Mouse (Mus musculus): ENCODE measurements around the gene Map3k14. TPM values are rescaled to one million over a fixed set of nuclear protein-coding genes. Genes with fewer than 3 reads are reported as not detected.

Gene Map3k14
- total RNA-seq, 2 experiments from 2014 or later, result 2.5 to 3.0 TPM

GRCm38 (mm10) chr11:103272888-103273287 lies 5.6 kb upstream of the Map3k14 start:
- DNase-seq, result no peak

GRCm38 (mm10) chr11:103271979-103272378 lies 4.7 kb upstream of the Map3k14 start:
- peak; percentile 60 to 71 for DNase-seq

DNA sequence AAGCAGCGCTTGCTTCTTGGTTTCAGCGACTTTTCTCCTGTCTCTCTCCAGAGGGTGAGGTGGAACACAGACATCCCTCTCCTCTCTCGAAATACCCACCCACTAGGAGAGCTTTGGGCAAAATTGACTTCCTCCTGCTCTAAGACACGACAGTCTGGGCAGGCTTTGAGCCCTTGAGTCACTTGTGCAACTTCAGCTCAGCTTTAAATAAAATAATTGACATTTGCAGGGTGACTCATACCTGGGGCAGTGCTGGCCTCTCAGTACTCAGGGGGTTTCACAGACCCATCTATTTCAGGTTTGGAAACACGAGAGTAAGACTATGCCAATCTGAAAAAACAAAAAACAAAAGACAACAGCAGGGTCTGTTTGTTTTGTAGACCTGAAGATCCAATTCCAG lies 2.2 kb upstream of the Map3k14 start:
- no peak for DNase-seq

GRCm38 (mm10) chr11:103268905-103269304 lies 1.6 kb upstream of the Map3k14 start:
- DNase-seq, result no peak

GRCm38 (mm10) chr11:103268350-103268749 lies 1.1 kb upstream of the Map3k14 start:
- DNase-seq, result no peak

DNA sequence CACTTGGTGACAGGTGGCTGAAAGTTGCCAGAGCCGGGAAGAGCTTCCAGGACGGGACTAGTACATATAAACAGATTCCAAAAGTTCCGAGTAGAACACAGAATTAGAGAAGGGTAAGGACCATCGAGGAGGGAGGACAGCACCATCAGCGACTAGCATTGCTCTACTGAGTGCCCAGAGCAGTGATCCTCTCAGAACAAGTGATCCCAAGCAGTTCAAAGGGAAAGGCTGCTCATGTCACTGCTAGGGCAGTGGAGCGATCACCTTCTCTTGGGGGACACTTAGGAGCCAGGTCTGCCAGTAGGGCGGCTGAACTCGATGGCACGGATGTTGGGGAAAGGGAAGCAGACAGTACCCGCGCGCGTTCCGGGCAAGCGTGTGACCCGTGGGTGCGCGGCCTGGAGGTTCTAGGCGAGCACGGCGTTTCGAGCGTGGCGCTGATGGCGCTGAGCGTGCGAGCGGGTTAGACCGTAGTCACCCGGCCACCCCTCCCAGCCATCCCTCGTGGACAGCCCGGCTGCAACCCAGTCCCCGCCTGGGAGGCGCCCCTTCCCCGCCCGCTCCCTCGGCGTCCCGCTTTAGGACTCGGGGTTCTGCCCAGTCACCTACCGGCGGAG lies 435 bp downstream of the Map3k14 start:
- DNase-seq, result no peak

DNA sequence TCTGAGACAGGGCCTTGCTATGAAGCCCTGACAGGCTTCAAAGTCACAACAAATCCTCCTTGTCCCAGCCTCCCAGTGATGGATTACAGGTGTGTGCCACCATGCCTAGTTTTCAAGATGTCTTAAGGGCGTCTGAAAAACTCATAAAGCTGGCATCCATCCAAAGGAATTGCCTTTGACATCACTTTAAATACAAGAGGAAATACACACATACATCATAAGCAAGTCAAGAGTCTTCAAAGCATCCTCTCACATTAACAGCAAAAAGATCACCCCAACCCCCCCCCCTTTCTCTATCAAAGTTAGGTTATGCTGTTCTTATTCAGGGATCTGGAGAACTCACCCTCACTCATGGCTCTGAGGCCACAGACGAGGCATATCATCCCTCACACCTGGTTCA lies 1.4 kb downstream of the Map3k14 start:
- DNase-seq, result no peak

DNA sequence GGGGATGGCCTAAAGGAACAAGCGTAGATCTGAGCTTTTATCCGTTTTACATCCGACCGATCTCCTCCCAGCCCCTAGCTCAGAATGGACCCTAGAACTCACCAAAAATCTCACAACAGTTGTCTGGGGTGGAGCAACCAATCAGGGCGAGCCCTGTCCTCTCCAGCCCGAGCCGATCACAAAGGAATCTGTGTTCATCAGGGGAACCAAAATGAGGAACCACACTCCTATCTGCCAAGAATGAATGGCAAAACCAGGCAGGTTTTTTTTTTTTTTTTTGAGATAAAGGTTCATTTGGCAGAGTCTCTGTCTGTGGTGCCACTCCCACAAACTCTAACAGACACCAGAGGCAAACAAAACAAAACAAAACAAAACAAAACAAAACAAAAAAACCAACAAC lies 2.1 kb downstream of the Map3k14 start:
- no peak for DNase-seq

- no peak for DNase-seq
Observed at GRCm38 (mm10) chr11:103264427-103265005, 2.8 kb downstream of the Map3k14 start.

GRCm38 (mm10) chr11:103263551-103263950 lies 3.7 kb downstream of the Map3k14 start:
- DNase-seq, result no peak

DNA sequence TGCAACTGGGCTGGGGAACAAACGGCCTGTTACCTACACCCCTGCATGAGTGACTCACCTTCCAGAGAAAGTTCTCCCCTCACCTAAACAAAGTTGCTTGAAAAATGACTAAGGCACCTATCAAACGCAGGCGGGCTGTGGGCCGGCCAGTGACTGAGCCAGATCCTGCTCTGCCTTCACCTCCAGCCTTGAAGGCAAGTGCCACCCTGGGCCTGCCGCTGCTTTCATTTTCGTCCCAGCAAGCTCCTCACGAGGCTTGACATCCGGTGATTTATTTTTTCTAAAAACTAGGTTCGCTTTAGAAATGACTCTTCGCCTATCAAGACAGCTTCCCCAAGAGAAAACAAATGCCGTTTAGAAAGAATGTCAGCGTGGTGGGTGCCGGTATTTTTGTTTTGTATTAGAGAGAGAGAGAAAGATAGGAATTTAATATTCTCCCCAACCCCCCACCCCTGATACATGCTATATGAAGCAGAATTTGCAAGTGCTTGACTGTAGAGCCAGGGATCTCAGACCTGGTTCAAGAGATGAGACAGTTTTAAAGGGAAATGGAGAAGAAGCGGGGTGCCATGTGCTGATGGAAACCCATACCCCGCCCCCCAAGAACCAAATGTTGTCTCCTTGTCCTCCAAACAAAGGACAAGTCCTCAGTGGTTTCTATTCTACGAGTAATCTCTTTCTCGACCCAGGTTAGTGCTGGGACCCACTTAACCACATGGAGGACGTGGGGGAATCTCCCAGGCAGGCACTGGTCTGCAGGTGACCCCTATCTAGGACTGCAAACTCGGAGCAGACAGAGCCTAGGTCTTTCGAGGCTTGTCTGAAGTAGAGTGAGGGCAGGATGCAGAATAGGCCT lies 4.6 kb downstream of the Map3k14 start:
- peak in 1 of 2 experiments; percentile 64 for DNase-seq

DNA sequence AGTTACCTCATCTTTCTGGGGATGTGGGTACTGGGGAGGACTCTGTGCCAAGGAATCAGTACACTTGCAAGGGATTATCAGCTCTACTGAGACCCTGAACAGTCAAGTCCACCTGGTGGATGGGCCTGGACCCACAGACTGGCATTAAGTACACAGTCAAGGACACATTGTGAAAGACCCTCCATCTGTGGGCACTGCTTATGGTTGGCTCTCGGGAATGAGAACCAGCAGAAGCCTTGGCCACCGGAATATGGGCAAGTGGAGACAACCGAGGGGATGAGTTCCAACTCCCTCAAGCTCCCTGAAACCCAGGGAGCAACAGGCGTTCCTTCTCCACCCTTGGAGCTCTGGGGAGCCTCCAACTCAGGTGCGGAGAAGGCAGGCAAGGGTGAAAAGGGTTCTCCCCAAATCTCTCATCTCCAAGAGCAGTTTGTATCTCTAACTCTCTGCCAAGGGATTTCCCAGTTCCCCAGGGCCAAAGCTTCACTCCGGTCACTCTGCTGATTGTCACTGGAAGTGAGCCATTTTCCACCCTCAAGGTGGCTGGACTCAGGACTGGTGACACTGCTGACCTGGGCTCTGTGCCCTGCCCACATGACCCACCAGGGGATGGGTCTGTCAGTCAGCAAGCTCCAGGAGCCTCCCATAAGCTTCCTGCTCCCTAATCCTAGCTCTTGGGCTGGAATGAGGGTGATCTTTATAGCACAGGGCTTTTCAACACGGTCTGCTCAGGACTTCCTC lies 5.4 kb downstream of the Map3k14 start:
- peak; percentile 83 for DNase-seq

DNA sequence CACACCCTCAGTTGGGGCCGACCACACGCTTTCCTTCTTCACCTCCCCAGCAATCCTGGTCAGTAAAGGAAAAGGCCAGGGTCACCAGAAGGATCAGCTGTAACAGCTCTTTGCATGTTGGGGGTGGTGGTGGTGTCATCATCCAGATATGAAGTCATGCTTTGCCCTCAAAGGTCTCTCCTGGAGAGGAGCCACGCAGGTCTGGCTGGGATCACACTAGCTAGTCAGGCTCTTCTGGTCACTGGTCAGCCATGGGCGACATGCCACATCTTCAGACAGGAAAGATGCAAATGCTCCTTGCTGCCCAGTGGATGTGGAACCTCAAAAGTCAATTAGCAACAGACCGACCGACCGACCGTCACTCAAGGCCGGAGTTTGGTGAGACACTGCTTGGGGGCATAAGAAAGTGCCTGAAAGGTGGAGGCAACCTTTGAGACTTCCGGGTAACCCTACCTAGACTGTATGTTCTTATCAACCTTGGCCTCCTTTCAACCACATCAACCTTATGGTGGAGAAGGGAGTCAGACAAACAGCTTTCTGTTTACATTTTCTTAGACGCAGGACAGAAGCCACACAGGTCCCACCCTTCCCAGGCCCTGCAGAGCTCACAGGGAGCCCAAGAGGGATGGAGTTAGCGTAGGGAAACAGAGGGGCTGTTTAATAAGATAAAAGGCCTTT lies 6.6 kb downstream of the Map3k14 start:
- no peak for DNase-seq

GRCm38 (mm10) chr11:103260034-103260433 lies 7.2 kb downstream of the Map3k14 start:
- DNase-seq, result no peak

GRCm38 (mm10) chr11:103257938-103258481 lies 9.3 kb downstream of the Map3k14 start:
- DNase-seq, result no peak

DNA sequence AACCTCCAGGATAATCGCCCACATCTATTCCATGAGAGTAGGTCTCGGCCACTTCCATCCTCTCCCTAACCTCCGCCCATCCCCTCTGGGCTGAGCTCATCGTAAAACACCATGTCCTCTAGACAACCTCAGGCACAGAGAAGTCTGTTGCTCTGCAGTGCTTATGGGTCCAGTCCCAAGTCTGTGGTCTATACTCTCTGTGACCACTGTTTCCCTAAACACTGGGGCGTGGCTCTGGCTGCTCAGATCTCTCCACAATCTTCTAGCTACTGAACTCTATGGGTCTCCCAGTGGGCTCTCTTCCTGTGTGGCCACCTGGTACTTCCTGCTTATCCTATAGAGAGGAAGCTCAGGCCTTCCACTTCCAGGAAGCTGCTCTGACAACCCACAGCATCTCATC lies 13.7 kb downstream of the Map3k14 start:
- DNase-seq, result no peak

DNA sequence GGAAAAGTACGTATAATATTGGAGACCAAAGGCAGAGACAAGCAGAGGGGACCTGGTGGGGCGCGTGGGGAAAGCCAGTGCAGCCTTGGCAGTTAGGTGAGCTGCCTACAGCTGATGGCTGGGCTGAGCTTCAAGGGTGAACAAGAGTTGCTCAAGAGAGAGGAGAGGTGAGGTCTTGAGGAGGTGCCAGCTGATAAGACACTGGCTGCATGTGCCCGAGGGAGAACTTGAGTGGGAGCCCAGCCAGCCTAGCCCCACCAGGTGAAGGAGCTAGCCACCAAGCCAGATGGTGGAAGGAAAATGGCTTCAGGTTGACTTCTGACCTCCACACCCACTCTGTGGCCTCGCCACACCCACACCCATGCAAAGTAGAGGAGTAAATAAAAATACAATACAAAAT lies 14.9 kb downstream of the Map3k14 start:
- no peak for DNase-seq

DNA sequence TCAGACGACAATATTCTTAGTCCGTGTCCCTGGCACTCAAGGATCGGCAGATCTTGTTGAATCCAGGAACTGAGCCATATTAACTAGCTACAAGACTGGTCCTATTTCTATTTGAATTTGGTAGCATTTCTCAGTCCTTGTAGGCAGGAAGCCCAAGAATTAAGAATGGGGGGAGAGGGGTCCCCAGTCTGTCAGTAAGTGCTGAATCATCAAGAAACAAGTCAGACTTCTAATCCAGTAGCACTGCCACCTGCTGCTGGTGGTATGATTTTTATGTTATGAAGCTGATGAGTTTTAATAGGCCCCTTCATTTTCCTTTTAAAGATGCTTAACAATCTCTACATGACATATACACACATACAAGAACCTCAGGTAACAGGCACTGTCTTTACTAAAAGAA lies 16.9 kb downstream of the Map3k14 start:
- DNase-seq, result no peak

GRCm38 (mm10) chr11:103249509-103249908 lies 17.8 kb downstream of the Map3k14 start:
- peak in 1 of 2 experiments; percentile 62 for DNase-seq

GRCm38 (mm10) chr11:103248837-103249236 lies 18.4 kb downstream of the Map3k14 start:
- no peak for DNase-seq

DNA sequence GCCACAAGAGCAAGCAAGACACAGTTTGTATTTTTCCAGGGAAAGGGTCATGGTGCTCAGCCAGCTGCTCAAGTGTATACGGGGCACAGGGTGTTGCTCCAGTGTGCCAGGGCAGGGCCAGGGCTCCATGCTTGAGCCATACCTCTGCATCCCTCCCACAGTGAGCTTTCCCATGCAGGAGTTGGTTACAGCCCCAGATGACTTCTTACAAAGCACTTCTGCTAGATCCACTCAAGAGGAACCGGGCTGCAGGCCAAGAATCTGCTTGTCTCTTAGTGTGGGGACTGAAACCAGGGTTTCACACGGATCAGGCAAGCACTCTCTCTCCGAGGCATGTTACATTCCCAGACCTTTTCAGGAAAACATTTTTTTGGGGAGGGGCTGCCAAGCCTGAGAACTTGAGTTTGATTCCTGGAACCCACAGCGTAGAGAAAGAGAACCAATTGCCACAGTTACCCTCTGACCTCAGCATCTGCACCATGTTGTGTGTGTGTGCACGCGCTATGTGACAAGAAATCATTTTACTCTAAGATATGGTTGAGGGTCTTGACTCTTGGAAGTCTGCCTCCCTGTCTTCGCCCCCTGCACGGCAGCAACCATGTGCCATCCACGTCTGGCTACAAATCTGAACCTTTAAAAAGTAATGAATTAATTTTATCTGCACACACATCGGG lies 19.6 kb downstream of the Map3k14 start:
- peak; percentile 90 to 91 for DNase-seq

All from heart, adult 18-20 months (tissue).